Mouse (Mus musculus): Measurements from ENCODE around the gene 1700029H14Rik.

1700029H14Rik gene

GRCm38 (mm10) chr8:13546421-13546820 lies 15.8 kb downstream of the 1700029H14Rik start:
- DNase-seq (ENCODE audit: low read depth, low spot score): no peak

GRCm38 (mm10) chr8:13541526-13541925 lies 20.7 kb downstream of the 1700029H14Rik start:
- DNase-seq (ENCODE audit: low read depth, low spot score): no peak

GRCm38 (mm10) chr8:13540122-13540521 lies 22.1 kb downstream of the 1700029H14Rik start:
- DNase-seq (ENCODE audit: low read depth, low spot score): no peak

- DNase-seq (ENCODE audit: low read depth, low spot score): no peak
Observed at GRCm38 (mm10) chr8:13538821-13539220, 23.4 kb downstream of the 1700029H14Rik start.

- no peak for DNase-seq (ENCODE audit: low read depth, low spot score)
Observed at GRCm38 (mm10) chr8:13537102-13537501, 25.2 kb downstream of the 1700029H14Rik start.

GRCm38 (mm10) chr8:13533123-13533522 lies 29.1 kb downstream of the 1700029H14Rik start:
- no peak for DNase-seq (ENCODE audit: low read depth, low spot score)

- no peak for DNase-seq (ENCODE audit: low read depth, low spot score)
Observed at GRCm38 (mm10) chr8:13531602-13532171, 30.6 kb downstream of the 1700029H14Rik start.

- DNase-seq (ENCODE audit: low read depth, low spot score): no peak
Observed at GRCm38 (mm10) chr8:13530941-13531340, 31.3 kb downstream of the 1700029H14Rik start.

GRCm38 (mm10) chr8:13530401-13530800 lies 31.9 kb downstream of the 1700029H14Rik start:
- no peak for DNase-seq (ENCODE audit: low read depth, low spot score)

GRCm38 (mm10) chr8:13529891-13530316 lies 32.4 kb downstream of the 1700029H14Rik start:
- DNase-seq (ENCODE audit: low read depth, low spot score): no peak

- DNase-seq (ENCODE audit: low read depth, low spot score): no peak
Observed at GRCm38 (mm10) chr8:13529011-13529840, 33.0 kb downstream of the 1700029H14Rik start.

- no peak for DNase-seq (ENCODE audit: low read depth, low spot score)
Observed at GRCm38 (mm10) chr8:13521392-13521791, 40.9 kb downstream of the 1700029H14Rik start.

- DNase-seq (ENCODE audit: low read depth, low spot score): no peak
Observed at GRCm38 (mm10) chr8:13520349-13520748, 41.9 kb downstream of the 1700029H14Rik start.

- no peak for DNase-seq (ENCODE audit: low read depth, low spot score)
Observed at GRCm38 (mm10) chr8:13519503-13519902, 42.8 kb downstream of the 1700029H14Rik start.

- no peak for DNase-seq (ENCODE audit: low read depth, low spot score)
Observed at GRCm38 (mm10) chr8:13517284-13517781, 44.9 kb downstream of the 1700029H14Rik start.

GRCm38 (mm10) chr8:13516728-13517127 lies 45.5 kb downstream of the 1700029H14Rik start:
- DNase-seq (ENCODE audit: low read depth, low spot score): no peak

GRCm38 (mm10) chr8:13516011-13516442 lies 46.2 kb downstream of the 1700029H14Rik start:
- DNase-seq (ENCODE audit: low read depth, low spot score): no peak

GRCm38 (mm10) chr8:13513556-13514370 lies 48.5 kb downstream of the 1700029H14Rik start:
- DNase-seq (ENCODE audit: low read depth, low spot score): no peak

GRCm38 (mm10) chr8:13512677-13513076 lies 49.6 kb downstream of the 1700029H14Rik start:
- no peak for DNase-seq (ENCODE audit: low read depth, low spot score)

- no peak for DNase-seq (ENCODE audit: low read depth, low spot score)
Observed at GRCm38 (mm10) chr8:13512016-13512415, 50.2 kb downstream of the 1700029H14Rik start.

- DNase-seq (ENCODE audit: low read depth, low spot score): no peak
Observed at GRCm38 (mm10) chr8:13507284-13507937, 54.9 kb downstream of the 1700029H14Rik start.

Data from A20 (cell line).